Comparison of ENCODE assay signal across 20 mouse cellular contexts in genomic region chr15:57104711-57105110, GRCm38 (mm10).
A peak's percentile ranks its signal among the peaks of the same experiment; 100 is the strongest.
DNase-seq lines count a peak whose midpoint lies in the region; ATAC-seq lines count a peak whose summit lies in the region.
"Had no signal": no experiment of that assay in that cellular context is flagged by ENCODE, and none has a peak within 500 bp of the region (broad histone marks: within the 10 kb centered on the region; RNA-seq: fewer than 3 reads in every experiment).

No protein-coding gene starts in this region.

- intact Hi-C loops in gastrocnemius, postnatal 36 days (cut with DNase I), result no loop called here

- ATAC-seq in activated CD4-positive, CD25-positive, alpha-beta regulatory T cell, adult 4 months, result no peak
- ATAC-seq: forebrain, embryonic 13.5 days; hindbrain, postnatal 0 days had no signal

- DNase-seq in gastrocnemius, adult 18-20 months (ENCODE audit: low spot score), result peak; percentile 9
- DNase-seq in gastrocnemius, postnatal 36 days, result no peak
- DNase-seq in 3T3-L1 (ENCODE audit: low read depth, low spot score) (peak; percentile 91), NIH3T3 (ENCODE audit: low read depth) (peak; percentile 88), adipocyte (ENCODE audit: low spot score) (no peak)
- peak; percentile 67 for DNase-seq in fibroblast of lung, adult 2 months (ENCODE audit: low read depth)
- DNase-seq in spleen, postnatal 36 days (ENCODE audit: low spot score in 2 of 2), result no peak
- DNase-seq: adrenal gland, adult 2 months; adrenal gland, postnatal 36 days; B cell, adult 2 months; cerebellum, adult 11 months; cerebellum, adult 8-10 months; cerebellum, postnatal 14 days; heart, adult 2 months; heart, postnatal 14 days; kidney, adult 11 months; kidney, adult 9 months had no signal

Comparison
In these comparisons a context has a peak if more than half of its experiments do, and no peak if none do; other contexts are left out.
1. DNase-seq: peak in gastrocnemius, adult 18-20 months (single experiment), 3T3-L1 (single experiment), NIH3T3 (single experiment) and fibroblast of lung, adult 2 months (single experiment); none in gastrocnemius, postnatal 36 days (0 of 2), adipocyte (single experiment) and spleen, postnatal 36 days (0 of 2).